Mouse (Mus musculus) megakaryocyte-erythroid progenitor cell, adult 5-6 weeks (primary cell): ENCODE measurements at regions not wholly inside any gene's neighbourhood (a gene's known extent, or its start where the extent isn't known, plus 50 kb on each side); places are given as distances from the start of the nearest gene placed in this dataset.

Experiments
- ATAC-seq: replicated peaks from 2 replicates; pipeline ENCODE4 v1.8.0; 2016; ENCODE audit warnings: mild to moderate bottlenecking, inconsistent platforms; ENCODE audit not compliant: severe bottlenecking, poor library complexity, low FRiP score, low TSS enrichment

GRCm38 (mm10) chr13:37500668-37501286 is 155.8 kb downstream of the Ly86 start:
- no peak for ATAC-seq

- ATAC-seq, result no peak
Observed at GRCm38 (mm10) chr13:37503449-37503848, 158.4 kb downstream of the Ly86 start.

GRCm38 (mm10) chr13:37503898-37504297 is 158.9 kb downstream of the Ly86 start:
- no peak for ATAC-seq

- no peak for ATAC-seq
Observed at GRCm38 (mm10) chr13:37504373-37504772, 159.4 kb downstream of the Ly86 start.

- no peak for ATAC-seq
Observed at GRCm38 (mm10) chr13:37505617-37506016, 160.6 kb downstream of the Ly86 start.

DNA sequence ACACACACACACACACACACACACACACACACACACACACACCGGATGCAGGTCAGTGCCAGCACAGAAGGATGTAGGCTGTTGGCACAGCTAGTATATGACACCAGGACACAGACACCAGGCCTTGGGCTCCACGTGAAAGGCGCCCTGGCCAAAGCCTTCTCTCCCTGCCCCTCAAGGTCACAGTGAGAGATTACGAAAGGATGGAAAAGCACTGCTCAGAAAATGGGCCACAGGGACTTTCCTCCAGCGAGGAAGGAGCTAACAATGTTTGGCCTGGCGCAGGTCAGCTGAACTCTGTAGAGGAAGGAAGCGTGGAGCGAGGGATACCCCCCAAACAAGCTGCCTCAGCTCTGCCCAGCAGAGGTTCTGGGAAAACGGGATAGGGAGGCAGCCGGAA is 161.0 kb downstream of the Ly86 start:
- no peak for ATAC-seq

DNA sequence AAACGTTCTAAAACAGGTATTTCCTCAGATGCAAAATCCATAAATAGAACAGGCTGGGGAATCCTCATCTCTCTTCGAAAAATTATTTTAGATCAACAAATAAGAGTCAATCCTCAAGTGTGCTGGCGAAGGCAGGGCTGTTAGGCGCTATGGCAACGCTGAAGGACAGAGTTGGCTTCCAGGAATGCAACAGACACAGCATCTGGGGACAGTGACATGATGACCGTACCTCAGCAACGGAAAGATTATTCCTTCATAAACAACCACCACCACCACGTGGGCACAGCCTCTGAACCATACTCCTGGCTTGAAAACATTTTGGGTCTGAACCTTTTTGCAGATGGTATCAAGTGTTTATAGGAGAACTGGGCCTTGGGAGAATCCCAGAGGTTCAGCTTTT is 161.7 kb downstream of the Ly86 start:
- no peak for ATAC-seq

DNA sequence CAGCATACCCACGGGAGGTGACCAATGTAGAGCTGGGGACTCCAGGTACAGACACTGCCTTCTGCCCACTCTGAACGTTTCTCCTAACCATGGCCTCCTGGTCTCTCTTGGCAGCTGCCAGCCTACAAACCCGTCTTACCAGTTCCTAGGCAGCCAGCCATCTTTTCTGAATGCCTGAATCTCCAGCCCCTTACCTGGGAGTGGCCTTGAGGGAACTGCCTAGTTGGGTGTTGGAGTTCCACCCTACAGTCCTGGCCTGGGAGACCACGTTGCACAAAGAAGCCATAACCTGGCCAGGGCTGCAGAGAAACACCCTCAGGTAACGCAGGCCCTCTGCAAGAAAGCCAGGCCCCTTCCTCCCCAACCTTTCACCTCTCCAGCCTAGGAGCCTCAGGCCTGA is 162.1 kb downstream of the Ly86 start:
- ATAC-seq, result no peak

DNA sequence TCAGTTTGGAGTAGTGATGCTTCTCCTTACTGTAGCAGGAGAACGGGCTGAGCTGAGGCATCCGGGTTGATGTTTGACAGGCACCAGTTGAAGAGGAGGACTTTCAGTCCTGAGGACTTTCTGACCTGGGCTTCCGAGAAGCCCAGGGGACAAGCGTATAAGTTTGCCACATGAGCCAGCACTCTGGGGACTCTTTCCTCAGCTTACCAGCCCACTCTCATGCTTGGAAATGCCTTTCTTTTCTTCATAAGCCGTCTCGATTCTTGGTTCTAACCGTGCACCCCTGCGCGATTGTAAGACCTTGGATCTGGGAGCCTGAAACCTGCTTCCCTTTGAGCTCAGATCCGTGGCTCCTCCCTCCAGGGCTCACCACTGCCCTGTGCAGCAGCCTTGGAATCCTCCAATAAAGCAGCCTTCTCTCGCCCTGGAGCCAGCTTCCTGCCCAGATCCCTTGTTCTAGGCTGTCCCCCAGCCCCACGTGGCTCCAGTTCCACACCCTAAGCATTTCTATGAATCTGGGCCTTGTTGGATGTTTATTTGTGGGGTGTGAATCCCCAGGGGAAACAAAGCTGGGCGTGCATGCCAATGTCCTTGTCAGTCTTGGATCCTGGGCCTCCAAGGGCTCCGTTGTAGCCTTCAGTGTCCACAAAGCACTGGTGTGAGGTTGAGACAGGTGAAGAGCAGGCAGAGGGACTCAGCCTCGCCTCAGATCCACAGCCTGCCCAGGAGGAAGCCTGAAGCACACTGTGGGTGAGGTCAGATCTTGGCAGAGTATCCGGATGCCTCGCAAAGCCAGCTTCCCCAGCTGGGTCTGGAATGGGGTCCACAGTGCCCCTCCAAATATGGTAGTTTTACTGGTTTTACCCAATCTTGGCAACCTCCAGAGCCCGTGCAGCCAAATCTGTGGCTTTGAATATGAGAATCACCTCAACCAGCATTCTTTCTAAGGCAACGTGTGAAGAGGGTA is 163.7 kb downstream of the Ly86 start:
- peak; percentile 17; the same call in 1 of the 2 replicates for ATAC-seq

- peak; percentile 87 for ATAC-seq
Observed at GRCm38 (mm10) chr13:37509352-37509851, 164.4 kb downstream of the Ly86 start.

GRCm38 (mm10) chr13:37510511-37510910 is 165.5 kb downstream of the Ly86 start:
- no peak for ATAC-seq

DNA sequence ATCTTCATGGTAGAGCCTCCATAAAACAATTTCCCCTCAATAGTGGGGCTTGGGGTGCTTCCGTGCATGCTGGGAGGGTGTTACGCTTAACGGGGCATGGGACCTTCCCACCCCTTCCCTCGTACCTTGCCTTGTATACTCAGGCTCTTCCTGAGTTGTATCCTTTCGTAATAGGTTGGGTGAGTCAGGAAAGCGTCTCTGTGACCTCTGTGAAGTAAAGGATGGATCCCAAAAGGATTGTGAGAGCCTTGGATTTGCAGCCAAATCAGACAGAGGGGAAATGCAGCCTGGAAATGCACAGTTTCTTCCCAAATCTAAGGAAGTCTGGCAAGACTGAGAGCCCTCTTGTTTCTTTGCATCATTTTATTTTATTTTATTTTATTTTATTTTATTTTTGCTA is 166.0 kb downstream of the Ly86 start:
- no peak for ATAC-seq

GRCm38 (mm10) chr13:37511406-37511805 is 166.4 kb downstream of the Ly86 start:
- no peak for ATAC-seq

DNA sequence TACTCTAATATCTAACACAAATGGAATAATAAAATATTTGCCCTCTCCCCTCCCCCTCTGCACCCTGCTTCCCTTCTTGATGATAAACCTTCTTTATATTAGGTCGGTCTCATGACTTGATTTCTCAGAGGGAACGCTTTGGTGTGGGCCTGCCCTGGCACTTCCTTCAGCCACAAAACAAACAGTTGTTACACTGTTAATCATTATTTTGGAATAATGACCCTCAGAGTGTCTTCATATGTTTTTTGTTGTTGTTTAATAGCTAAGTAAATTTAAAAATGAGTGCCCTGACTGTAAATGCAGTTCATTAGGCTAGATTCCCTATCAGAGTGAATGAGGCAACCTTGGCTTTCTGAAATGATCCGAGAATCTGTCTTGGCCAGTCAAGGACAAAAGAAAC is 167.8 kb downstream of the Ly86 start:
- ATAC-seq, result no peak

- no peak for ATAC-seq
Observed at GRCm38 (mm10) chr13:37513206-37513904, 168.3 kb downstream of the Ly86 start.

- no peak for ATAC-seq
Observed at GRCm38 (mm10) chr13:37513905-37514607, 169.0 kb downstream of the Ly86 start.

DNA sequence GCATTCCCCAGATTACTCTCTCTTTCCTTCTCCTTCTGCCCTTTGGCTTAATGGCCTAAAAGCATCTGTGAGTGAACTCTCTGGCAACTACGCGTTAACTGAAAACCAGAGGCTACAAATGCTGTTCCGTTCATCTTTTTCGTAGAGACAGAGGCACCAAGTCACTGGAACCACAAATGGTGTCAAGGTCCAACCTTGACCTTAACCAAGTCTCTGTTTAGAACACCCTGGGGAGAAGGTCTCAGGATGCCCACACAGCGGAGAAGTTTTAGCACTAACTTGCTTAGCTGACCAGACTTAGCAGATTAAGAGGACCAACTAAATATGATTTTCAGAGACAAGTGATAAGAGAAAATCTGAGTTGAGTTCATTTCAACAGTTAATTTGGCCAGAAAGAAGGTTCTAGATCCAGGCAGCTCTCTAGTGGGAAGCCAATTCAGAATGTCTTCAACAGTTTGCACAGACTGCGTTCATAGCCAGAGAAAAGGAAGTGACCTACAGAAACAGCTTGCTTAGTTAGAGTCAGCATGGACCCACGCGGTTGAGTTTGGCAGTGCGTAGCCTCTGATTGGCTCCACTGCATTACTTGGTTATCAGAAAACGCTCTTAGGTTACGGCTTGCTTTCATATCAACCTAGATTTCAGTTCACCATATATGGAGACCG is 169.8 kb downstream of the Ly86 start:
- no peak for ATAC-seq

GRCm38 (mm10) chr13:37517055-37517807 is 172.2 kb downstream of the Ly86 start:
- ATAC-seq, result no peak
